Mouse (Mus musculus) cerebellum, adult 2 months (tissue): Measurements from ENCODE around the gene Btg1.

ENCODE experiments used
- CTCF ChIP-seq: fragments of 200-500 bp; IDR thresholded peaks from 2 replicates; pipeline ENCODE4 v1.5.1; 2011; ENCODE audit warnings: low read depth, mild to moderate bottlenecking, control low read depth, low read length, moderate library complexity, borderline replicate concordance; ENCODE audit not compliant: insufficient read depth
- POLR2A ChIP-seq: fragments of 200-500 bp; IDR thresholded peaks from 2 replicates; pipeline ENCODE4 v1.6.1; 2011; ENCODE audit warnings: low read length, control low read depth, borderline replicate concordance; ENCODE audit not compliant: insufficient read depth

DNA sequence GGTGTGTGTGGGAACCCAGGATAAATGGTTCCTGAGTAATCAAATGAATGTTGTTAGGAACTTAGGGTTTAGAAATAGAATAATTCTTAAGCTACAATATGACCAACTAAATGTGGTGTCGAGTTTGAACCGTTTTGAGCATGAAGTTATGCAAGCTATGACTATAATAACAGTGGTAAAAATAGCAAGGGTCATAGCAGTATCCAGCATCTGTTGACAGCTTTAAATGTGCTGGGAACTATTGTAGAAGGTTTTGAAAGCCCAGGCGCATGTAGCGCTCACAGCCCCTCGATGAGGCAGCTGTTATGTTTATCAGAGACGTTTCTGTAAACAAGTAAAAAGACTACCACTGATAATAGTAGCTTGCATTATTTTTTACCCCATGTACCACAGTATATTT is 25.9 kb downstream of the Btg1 start:
- TF ChIP-seq CTCF: no peak
- TF ChIP-seq POLR2A: no peak
